Mouse (Mus musculus) C2C12 (cell line): Measurements from ENCODE around the gene Aspn.

Source experiments
- CEBPB ChIP-seq: IDR thresholded peaks from one replicate; pipeline ENCODE4 v1.6.1; 2011; ENCODE audit warnings: low read depth, mild to moderate bottlenecking, control low read depth, moderate library complexity
- CTCF ChIP-seq: IDR thresholded peaks from one replicate; pipeline ENCODE4 v1.5.1; 2011; ENCODE audit not compliant: control insufficient read depth, insufficient read depth, insufficient read length
- FOSL1 ChIP-seq: IDR thresholded peaks from one replicate; pipeline ENCODE4 v1.8.0; 2011; ENCODE audit warnings: mild to moderate bottlenecking, low read length; ENCODE audit not compliant: poor library complexity, insufficient read depth, severe bottlenecking
- MAX ChIP-seq: IDR thresholded peaks from one replicate; pipeline ENCODE4 v1.6.1; 2011; ENCODE audit warnings: mild to moderate bottlenecking, control low read depth
- MYOD1 ChIP-seq: IDR thresholded peaks from one replicate; pipeline ENCODE4 v1.6.1; 2011; ENCODE audit warnings: low read depth; ENCODE audit not compliant: control insufficient read depth, insufficient read length
- USF1 ChIP-seq: IDR thresholded peaks from one replicate; pipeline ENCODE4 v1.6.1; 2011; ENCODE audit warnings: low read depth, mild to moderate bottlenecking, control low read depth, moderate library complexity

- TF ChIP-seq CTCF (no peak), CEBPB (peak; percentile 31), FOSL1 (no peak), USF1 (no peak), MAX (no peak), MYOD1 (no peak)
Measured at GRCm38 (mm10) chr13:49581541-49582530, 37.6 kb downstream of the Aspn start, which contains the start of gene Omd.
